Mouse (Mus musculus): ENCODE measurements at regions not wholly inside any gene's neighbourhood (a gene's known extent, or its start where the extent isn't known, plus 50 kb on each side); places are given as distances from the start of the nearest gene placed in this dataset.
A peak's percentile ranks its signal among the peaks of the same experiment; 100 is the strongest.

DNA sequence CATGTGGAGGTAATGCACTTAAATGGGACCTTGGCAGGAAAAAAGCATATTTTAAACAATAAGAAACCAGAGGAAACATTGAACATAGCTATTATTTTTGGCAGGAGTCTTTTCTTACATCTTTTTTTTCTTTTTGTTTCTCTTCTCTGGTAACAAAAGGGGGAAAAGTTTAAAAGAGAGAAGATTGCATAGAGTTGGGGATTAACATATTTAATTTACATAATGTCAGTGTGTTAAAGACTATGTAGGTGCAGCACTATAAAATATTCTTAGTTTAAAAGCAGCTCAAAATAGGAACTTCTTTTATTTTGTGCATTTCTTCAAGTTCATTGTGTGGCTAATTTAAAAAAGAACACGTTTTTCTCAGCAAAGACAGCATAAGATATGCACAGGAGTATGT, 1087.5 kb downstream of the Cdh11 start:
- no peaks in the 10 kb centered on the region for H3K27me3 ChIP-seq (ENCODE audit: control insufficient read depth, insufficient read depth, low read length)
- no peak overlapping the region for H3K27ac ChIP-seq
- H3K79me2 ChIP-seq (replicated peaks; ENCODE audit: control insufficient read depth, insufficient read depth, low read length) = no peaks in the 10 kb centered on the region
- no peaks in the 10 kb centered on the region for H3K4me1 ChIP-seq (ENCODE audit: control insufficient read depth, insufficient read depth, low read length)
- no peak overlapping the region for H3K9ac ChIP-seq (ENCODE audit: low read depth, low read length)
- DNase-seq = no peak
- no peak overlapping the region for H3K4me3 ChIP-seq
- WGBS = 10% methylated on average over 1 of the region's 1 CpGs
- intact Hi-C loops (cut with DNase I) = no loop called here
- no peak for TF ChIP-seq POLR2A (IDR thresholded peaks at IDR 0.05; ENCODE audit: insufficient read depth, low read depth, low read length)
- no peak for TF ChIP-seq CTCF (IDR thresholded peaks at IDR 0.05)
- no peak for TF ChIP-seq EP300 (IDR thresholded peaks at IDR 0.05; ENCODE audit: insufficient read depth, low read depth, low read length)
- H3K36me3 ChIP-seq (ENCODE audit: control insufficient read depth, insufficient read depth, low read length) = no peaks in the 10 kb centered on the region

DNA sequence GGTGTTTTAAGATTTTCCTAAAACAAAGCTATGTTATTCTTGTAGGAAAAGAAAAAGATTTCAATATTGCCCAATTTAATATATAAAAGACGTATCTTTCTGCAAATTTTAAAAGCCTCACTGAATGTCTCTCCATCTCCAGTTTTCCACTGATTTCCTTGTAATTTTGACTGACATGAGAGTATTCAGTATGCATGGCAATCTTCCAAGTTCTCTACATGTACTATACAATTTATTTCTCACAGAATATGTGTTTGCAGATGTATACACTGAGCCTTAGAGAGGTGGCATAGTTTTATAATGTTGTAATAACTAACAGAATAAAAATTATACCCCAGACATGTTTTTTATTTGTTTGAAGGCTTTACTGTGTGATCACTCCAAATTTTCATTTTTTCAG, 1094.5 kb downstream of the Cdh11 start:
- H3K36me3 ChIP-seq (ENCODE audit: control insufficient read depth, insufficient read depth, low read length) = no peaks in the 10 kb centered on the region
- no peak overlapping the region for H3K4me3 ChIP-seq
- WGBS = 82% methylated on average over 1 of the region's 1 CpGs
- no peak overlapping the region for H3K27ac ChIP-seq
- no peaks in the 10 kb centered on the region for H3K4me1 ChIP-seq (ENCODE audit: control insufficient read depth, insufficient read depth, low read length)
- no peak overlapping the region for H3K9ac ChIP-seq (ENCODE audit: low read depth, low read length)
- intact Hi-C loops (cut with DNase I) = no loop called here
- no peaks in the 10 kb centered on the region for H3K27me3 ChIP-seq (ENCODE audit: control insufficient read depth, insufficient read depth, low read length)
- TF ChIP-seq CTCF (IDR thresholded peaks at IDR 0.05) (no peak), POLR2A (IDR thresholded peaks at IDR 0.05; ENCODE audit: insufficient read depth, low read depth, low read length) (no peak), EP300 (IDR thresholded peaks at IDR 0.05; ENCODE audit: insufficient read depth, low read depth, low read length) (no peak)
- no peaks in the 10 kb centered on the region for H3K79me2 ChIP-seq (replicated peaks; ENCODE audit: control insufficient read depth, insufficient read depth, low read length)
- no peak for DNase-seq

DNA sequence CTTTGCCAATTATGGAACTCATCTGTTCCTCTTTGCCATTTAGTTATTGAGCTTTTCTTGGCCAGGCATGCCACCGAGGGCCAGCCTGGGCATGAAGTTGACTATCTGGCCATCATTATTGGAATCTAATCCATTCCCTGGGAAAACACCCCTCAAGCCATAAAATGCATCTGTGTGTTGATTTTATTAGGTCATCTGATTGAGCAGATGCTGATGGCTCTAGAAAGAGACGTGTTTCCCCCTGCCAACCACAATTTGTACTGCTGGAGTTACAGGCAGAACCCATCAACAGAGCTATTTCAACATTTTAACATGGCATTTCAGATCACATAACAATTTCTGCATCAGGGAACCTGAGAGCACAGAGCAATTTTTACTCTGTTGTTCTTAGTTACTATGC, 1116.5 kb downstream of the Cdh11 start:
- no peaks in the 10 kb centered on the region for H3K27me3 ChIP-seq (ENCODE audit: control insufficient read depth, insufficient read depth, low read length)
- 64% methylated on average over 2 of the region's 2 CpGs for whole genome bisulfite sequencing
- H3K79me2 ChIP-seq (replicated peaks; ENCODE audit: control insufficient read depth, insufficient read depth, low read length) = no peaks in the 10 kb centered on the region
- no peaks in the 10 kb centered on the region for H3K4me1 ChIP-seq (ENCODE audit: control insufficient read depth, insufficient read depth, low read length)
- intact Hi-C loops (cut with DNase I) = no loop called here
- no peak for TF ChIP-seq CTCF (IDR thresholded peaks at IDR 0.05)
- TF ChIP-seq POLR2A (IDR thresholded peaks at IDR 0.05; ENCODE audit: insufficient read depth, low read depth, low read length) = no peak
- no peak for TF ChIP-seq EP300 (IDR thresholded peaks at IDR 0.05; ENCODE audit: insufficient read depth, low read depth, low read length)
- no peak for DNase-seq
- H3K9ac ChIP-seq (ENCODE audit: low read depth, low read length) = no peak overlapping the region
- no peak overlapping the region for H3K27ac ChIP-seq
- H3K36me3 ChIP-seq (ENCODE audit: control insufficient read depth, insufficient read depth, low read length) = no peaks in the 10 kb centered on the region
- H3K4me3 ChIP-seq = no peak overlapping the region

DNA sequence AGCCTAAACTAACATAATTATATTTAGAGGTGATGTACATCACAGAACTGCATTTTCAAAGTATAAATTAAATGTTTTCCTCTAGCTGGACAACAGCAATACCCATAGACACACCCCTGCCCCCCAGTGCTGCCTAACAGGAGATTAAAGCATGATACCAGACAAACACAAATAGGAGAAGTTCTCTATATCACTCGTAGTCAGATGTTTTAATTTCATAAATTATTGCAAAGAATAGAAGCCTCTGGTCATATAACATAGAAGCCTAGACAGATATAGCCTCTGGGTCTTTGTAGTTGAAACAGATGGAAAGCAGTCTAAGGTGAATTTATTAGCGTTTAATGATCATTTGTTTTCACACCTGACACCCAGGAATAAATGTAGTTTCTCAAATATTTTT, 1122.6 kb downstream of the Cdh11 start:
- Histone ChIP-seq H3K9ac (ENCODE audit: low read depth, low read length) (no peak overlapping the region), H3K36me3 (ENCODE audit: control insufficient read depth, insufficient read depth, low read length) (no peaks in the 10 kb centered on the region), H3K27ac (no peak overlapping the region), H3K79me2 (replicated peaks; ENCODE audit: control insufficient read depth, insufficient read depth, low read length) (no peaks in the 10 kb centered on the region), H3K4me3 (no peak overlapping the region), H3K27me3 (ENCODE audit: control insufficient read depth, insufficient read depth, low read length) (no peaks in the 10 kb centered on the region), H3K4me1 (ENCODE audit: control insufficient read depth, insufficient read depth, low read length) (no peaks in the 10 kb centered on the region)
- intact Hi-C loops (cut with DNase I) = no loop called here
- no peak for TF ChIP-seq POLR2A (IDR thresholded peaks at IDR 0.05; ENCODE audit: insufficient read depth, low read depth, low read length)
- TF ChIP-seq EP300 (IDR thresholded peaks at IDR 0.05; ENCODE audit: insufficient read depth, low read depth, low read length) = no peak
- no peak for TF ChIP-seq CTCF (IDR thresholded peaks at IDR 0.05)
- no peak for DNase-seq
- WGBS = 61% methylated on average over 2 of the region's 2 CpGs

DNA sequence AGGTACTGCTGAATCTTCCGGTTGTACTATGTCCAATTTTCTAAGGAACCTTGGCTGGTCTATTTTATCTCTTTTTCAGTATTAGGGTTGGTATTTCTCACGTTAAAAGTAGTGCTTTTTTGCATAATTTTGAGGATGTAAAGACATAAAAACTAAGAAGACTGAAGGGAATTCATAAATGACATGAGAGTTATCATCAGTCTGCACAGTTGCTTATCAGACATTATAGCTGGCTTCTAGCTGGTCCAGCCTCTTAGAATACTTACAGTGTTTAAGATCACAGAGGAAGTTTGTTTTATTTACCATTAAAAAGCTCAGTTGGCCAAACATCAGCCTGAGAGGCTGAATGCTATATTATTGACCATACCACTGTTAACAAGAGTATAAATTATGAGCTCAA, 1130.2 kb downstream of the Cdh11 start:
- 48% methylated on average over 2 of the region's 2 CpGs for WGBS
- no peak for DNase-seq
- H3K36me3 ChIP-seq (ENCODE audit: control insufficient read depth, insufficient read depth, low read length) = no peaks in the 10 kb centered on the region
- H3K4me1 ChIP-seq (ENCODE audit: control insufficient read depth, insufficient read depth, low read length) = no peaks in the 10 kb centered on the region
- H3K27me3 ChIP-seq (ENCODE audit: control insufficient read depth, insufficient read depth, low read length) = no peaks in the 10 kb centered on the region
- no peak for TF ChIP-seq EP300 (IDR thresholded peaks at IDR 0.05; ENCODE audit: insufficient read depth, low read depth, low read length)
- no peak for TF ChIP-seq POLR2A (IDR thresholded peaks at IDR 0.05; ENCODE audit: insufficient read depth, low read depth, low read length)
- TF ChIP-seq CTCF (IDR thresholded peaks at IDR 0.05) = no peak
- no peaks in the 10 kb centered on the region for H3K79me2 ChIP-seq (replicated peaks; ENCODE audit: control insufficient read depth, insufficient read depth, low read length)
- H3K4me3 ChIP-seq = no peak overlapping the region
- intact Hi-C loops (cut with DNase I) = no loop called here
- H3K27ac ChIP-seq = no peak overlapping the region
- H3K9ac ChIP-seq (ENCODE audit: low read depth, low read length) = no peak overlapping the region

DNA sequence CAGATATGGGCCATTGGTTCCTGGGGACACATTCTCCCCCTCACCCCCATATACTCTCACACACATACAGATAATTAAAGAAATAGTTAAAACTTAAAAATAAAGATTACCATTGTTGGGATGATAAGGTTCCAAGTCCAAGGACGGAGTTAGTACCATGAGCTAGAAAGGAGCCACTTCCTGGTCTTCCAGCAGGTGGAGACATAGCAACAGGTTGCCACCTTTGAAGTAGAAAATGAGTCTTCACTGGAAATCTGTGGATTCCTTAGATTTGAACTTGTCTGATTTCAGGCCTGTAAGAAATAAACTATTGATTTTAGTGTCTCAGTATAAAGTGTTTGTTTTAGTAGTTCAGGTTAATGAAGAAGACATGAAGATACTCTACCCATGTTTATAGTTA, 1156.6 kb downstream of the Cdh11 start:
- TF ChIP-seq POLR2A (IDR thresholded peaks at IDR 0.05; ENCODE audit: insufficient read depth, low read depth, low read length) = no peak
- TF ChIP-seq CTCF (IDR thresholded peaks at IDR 0.05) = peak; percentile 76
- TF ChIP-seq EP300 (IDR thresholded peaks at IDR 0.05; ENCODE audit: insufficient read depth, low read depth, low read length) = no peak
- H3K79me2 ChIP-seq (replicated peaks; ENCODE audit: control insufficient read depth, insufficient read depth, low read length) = no peaks in the 10 kb centered on the region
- H3K36me3 ChIP-seq (ENCODE audit: control insufficient read depth, insufficient read depth, low read length) = no peaks in the 10 kb centered on the region
- H3K4me1 ChIP-seq (ENCODE audit: control insufficient read depth, insufficient read depth, low read length) = no peaks in the 10 kb centered on the region
- no peaks in the 10 kb centered on the region for H3K27me3 ChIP-seq (ENCODE audit: control insufficient read depth, insufficient read depth, low read length)
- intact Hi-C loops (cut with DNase I) = loop anchor here (2.0 to 10.0 kb wide), 3 partner anchors 186 to 1153 kb away; no protein-coding TSS in a partner anchor
- H3K4me3 ChIP-seq = no peak overlapping the region
- H3K9ac ChIP-seq (ENCODE audit: low read depth, low read length) = no peak overlapping the region
- DNase-seq = peak in 1 of 2 experiments; percentile 16
- WGBS = 13% methylated on average over 1 of the region's 1 CpGs
- H3K27ac ChIP-seq = no peak overlapping the region
